Mouse (Mus musculus) lung, postnatal 14 days (tissue): ENCODE results near the gene Itga11.
A peak's percentile ranks its signal among the peaks of the same experiment; 100 is the strongest.
"Not testable (repeated sequence)": the region's sequence is repeated elsewhere in the genome, so short reads cannot be mapped to it uniquely, and the experiment has no call there.

Source experiments
- DNase-seq: peaks from one replicate; pipeline ENCODE4 v3.0.0; 2021

The Itga11 gene

DNA sequence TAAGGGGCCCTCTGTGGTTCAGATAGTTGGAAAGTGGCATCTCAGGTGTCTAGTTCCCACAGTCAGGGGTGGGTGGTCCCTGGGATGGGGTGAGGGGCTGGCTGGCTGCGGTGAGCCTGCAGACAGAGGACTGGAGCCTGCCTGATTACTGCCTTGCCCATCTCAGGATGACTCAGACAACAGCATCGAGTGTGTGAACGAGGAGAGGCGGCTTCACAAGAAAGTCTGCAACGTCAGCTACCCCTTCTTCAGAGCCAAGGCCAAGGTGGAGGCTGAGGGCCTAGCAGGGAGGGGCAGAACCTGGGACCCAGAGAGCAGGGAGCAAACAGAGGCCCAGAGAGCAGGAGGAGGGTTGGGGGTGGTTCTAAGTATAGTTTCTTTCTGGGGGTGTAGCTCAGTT, 90.7 kb downstream of the Itga11 start:
- DNase-seq, result no peak

DNA sequence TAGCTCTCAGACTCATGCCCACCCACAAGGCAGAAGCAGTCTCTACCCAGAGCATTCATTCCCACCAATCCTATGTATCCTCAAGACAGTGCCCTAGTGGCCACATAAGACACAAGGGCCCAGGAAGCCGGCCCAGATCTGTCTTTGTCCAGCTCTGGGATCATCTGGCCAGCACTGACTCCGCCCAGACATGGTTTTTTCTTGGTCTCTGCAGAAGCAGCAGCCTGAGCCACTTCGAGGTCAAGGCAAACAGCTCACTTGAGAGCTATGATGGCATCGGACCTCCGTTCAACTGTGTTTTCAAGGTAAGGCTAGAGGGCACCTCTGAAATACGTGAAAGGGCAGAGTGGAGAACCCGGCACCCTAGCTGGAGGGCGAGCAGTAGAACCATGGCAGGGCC, 95.1 kb downstream of the Itga11 start:
- DNase-seq, result no peak

DNA sequence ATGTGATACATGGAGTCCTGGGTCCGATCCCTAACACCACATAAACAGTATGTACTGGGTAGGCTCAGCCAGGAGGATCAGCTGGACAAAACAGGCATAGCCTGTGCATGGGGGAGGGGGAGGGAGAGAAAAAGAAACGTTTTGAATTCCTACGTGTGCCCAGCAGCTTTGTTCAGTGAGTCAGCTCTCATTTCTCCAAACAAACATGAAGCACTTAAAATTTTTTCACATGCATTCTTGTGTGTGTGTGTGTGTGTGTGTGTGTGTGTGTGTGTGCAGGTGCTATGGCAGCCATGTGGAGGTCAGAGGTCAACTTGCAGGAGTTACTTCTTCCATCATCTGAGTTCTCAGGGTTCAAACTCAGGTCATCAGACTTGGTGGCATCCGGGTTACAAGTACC, 97.8 kb downstream of the Itga11 start:
- DNase-seq, result peak; percentile 41

DNA sequence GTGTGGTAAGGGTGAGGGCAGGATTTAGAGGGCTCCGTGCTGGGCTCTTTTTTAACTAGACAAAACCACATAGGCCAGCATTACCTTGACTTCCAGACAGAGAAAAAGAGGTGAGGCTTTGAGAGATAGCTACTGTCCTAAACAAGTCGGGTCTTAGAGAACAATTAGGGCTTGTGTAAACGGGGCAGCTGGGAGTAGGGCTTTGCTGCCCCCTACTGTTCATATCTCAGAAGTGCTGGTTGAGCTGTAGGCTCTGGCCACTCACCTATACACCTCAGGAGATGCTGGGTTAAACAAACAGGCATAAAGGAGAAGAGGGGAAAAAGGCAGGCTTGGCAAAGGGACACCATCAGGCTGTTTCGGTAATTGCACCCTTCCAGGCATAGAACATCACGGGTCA, 99.8 kb downstream of the Itga11 start:
- peak; percentile 68 for DNase-seq

DNA sequence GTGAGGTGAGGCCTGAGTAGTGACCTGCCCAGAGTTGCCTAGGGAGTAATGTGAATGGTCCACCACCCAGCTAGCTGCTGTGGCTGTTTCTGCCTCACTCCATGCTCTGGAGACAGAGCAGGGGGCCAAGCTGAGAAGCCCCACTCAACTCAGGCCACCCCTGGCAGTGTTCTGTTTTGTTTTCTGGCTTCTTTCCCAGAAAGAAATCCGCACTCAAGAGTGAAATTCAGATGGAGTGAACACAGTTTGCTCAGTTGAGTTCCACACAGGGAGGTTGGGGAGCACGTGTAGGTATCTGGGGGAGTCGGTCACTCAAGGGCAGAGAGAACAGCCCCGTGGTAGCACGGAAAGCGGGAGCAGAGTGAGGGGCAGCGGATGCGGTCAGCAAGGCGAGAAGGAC, 101.1 kb downstream of the Itga11 start:
- DNase-seq, result no peak

DNA sequence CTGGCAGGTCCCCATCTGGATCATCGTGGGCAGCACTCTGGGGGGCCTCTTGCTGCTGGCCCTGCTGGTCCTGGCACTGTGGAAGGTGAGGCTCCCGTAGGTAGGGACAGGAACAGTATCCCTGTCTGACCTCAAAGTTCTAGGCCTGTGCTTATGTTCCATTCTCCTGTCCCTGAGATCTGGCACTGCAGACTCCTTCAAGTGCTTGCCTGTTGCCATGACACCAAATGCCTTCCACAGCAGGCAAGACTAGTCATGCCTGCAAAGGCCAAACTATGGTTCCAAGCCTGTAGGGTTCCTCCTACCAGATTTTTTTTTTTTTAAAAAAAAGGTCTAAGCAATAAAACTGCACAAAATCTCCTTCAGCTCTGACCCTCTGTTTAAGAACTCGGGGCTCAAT, 104.3 kb downstream of the Itga11 start:
- DNase-seq, result peak; percentile 40

DNA sequence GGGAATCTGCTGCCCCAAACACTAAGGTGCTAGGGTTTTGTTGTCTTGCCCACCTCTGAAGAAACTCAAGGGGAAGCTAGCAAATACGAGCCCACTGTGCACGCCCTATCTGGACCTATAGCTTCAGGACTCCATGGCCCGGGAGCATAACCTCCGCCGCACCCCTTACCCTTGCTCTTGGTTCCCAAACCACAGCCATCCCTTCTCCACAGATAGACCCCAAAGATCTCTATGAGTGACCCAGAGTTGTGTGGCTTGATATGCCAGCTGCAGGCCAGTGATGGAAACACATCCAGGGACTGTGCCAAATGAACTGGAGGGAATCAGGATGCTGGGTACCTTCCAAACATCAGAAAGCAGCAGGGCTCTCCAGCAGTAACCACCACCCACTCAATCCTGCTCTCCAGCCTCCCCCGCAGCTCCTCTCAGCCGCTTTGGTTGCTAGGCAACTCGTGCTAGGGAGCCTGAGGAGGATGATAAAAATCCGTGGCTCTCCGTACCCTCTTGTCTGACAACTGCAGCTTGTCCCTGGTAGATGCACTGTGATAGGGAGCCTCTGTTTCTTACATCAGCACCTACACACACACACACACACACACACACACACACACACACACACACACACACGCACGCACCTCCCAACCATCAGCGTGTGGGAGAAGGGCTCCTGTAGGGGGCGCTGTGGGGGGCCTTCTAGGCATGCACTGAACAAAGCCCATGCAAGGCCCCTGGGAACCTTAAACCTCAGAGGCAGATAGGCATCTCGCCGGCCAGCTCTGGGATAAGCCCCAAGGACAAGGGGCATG, 105.6 kb downstream of the Itga11 start:
- no peak for DNase-seq

DNA sequence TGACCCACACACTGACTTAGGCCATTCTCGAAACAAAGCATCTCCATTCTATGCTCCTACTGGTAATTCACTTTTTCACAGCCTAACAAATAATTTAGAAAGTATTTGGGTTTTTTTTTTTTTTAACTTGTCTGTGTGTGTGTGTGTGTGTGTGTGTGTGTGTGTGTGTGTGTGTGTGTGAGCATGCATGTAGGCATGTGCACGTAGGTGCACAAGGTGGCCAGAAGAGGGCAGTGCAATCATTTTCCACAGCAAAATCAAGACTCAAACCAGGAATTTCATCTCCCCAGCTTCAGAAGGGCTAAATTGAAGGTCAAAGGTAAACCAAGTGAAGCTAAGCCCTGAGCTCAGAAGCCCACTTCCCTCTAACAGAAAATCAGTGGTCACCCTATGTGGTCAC, 106.6 kb downstream of the Itga11 start:
- DNase-seq, result no peak

DNA sequence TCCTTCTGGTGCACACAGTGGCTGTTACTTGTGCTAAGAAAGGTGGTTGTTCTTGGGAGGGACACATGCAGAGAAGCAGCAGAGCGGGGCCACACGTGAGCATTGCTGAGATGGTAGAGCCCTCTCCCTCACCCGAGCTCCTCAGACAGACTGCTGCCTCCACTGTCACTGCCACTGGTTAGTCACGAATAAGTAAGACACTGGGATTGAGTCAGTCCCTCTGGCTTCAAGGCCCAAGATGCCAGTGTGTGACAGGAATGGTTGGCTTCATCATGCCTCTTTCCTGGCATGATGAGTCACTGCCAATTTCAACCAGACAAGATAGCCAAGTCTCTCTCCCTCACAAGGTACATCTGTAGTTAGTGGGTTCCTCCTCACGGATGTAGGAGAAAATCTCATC, 109.1 kb downstream of the Itga11 start:
- no peak for DNase-seq

DNA sequence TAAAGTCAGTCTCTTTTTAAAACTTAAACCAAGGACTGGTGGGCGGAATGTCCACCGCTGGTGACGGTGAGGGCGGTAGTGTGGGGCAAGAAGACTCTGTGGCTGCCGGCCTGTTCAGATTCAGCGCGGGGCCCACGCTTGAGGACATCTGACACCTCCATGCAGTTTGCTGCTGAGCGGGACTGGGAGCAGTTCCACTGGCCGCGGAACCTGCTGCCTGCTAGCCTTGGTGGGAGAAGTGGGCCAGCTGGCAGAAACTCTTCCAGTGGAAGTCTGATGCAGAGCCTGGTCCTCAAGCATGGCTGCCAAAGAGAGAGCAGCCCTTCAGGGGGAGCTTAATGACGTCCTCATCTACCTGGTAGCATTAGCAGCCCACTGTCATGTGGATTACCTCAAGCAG, 112.2 kb downstream of the Itga11 start:
- no peak for DNase-seq

DNA sequence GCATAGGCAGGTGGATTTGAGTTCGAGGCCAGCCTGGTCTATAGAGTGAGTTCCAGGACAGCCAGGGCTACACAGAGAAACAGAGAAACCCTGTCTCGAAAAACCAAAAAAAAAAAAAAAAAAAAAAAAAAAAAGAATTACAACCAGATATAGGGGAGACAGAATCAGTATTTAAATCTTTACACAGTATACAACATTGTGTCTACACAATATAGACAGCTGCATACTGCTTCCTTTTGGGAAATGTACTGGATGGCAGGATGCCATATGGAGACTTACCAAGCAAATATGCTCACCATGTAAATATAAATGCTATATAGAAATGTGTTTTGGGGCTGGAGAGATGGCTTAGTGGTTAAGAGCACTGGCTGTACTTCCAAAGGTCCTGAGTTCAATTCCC, 121.6 kb downstream of the Itga11 start:
- DNase-seq, result not testable (repeated sequence)

DNA sequence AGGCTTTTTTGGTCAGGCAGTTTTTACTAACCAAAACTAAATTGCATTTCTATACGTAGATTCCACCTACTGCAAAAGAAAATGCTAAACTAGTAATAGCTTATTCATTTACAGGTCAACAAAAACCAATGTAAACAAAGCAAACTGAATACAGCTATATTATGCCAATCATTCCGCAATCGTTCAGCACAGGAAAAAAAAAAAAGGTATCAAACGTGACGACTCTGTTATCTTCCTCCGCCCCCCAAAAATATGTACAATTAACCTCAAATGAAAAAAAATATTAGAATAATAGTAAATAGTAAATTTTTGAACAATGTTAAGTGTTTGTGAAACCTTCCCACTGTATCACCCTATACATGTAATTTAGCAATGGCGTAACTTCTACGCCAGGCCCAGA, 132.5 kb downstream of the Itga11 start:
- DNase-seq, result no peak

DNA sequence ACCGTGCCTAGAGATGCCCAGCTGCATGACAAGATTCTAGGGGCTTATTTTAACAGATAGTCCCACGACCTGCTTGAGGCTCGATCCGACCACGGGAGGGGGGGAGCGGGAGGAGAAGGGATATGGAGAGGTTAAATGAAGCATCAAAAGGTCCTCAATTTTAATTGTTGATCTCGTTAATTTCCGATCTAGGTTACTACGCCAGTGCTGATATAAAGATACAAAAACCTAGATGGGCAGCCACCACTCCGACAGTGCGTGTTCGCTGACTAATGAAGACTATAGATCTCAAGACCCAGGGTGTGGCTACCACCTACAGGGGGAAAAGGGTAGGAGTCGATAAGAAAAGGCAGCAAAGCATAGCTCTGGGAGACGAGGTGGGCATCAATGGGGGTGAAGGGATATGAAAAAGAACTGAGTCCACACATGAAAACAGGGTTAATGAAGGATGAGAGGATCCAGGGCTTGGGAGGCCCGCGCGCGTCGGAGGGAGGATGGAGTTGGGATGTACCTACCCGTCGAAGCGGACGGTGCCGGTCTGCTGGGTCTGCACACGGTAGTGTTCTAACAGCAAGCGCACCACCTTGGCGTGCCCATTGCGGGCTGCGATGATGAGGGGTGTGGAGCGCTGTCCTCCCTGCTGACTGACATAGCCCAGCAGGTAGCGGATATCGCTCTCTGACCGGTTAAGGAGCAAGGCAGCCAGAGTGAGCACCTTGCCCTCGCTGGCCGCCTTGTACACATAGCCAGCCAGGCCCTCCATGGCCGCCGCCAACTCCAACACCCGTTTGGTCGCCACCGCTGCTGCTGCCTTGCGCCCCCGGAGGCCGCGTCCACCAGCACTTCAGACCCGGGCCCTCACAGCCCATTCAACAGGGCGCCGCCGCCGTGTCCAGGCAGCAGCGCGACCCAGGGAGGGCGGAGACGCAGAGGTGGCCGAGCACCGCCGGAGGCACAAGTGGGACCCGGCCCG, 133.2 kb downstream of the Itga11 start:
- no peak for DNase-seq

DNA sequence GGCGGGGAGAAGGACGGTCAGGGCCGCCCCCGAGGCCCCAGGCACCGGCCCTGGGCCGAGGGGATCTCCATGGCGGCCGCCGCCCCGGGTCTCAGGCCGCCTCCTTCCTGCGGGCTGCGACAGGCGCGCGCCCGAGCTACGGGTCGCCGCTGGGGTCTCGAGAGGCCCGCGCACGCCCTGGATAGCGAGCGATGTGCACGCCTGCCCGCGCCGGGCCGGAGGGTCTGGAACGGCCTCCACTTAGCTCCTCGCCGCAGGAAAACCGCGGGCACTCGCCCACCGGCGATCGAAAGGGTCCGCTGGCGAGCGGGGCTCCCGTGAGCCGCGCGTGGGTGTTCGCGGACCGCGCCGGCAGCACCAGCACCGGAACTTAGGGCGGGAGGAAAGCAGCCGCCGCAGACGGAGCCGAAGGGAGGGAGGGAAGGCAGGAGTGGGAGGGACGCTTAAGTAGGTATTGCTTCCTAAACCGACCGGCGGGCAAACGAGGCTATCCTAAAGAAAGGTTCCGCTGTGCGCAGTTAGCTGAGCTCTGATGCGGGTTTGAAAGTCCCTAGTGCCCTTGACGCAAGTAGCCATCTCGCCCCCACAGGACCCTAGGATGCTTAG, 134.0 kb downstream of the Itga11 start, which contains the start of gene Fem1b:
Fem1b (minus strand) TSS at position 419 of the 606 bp plus-strand sequence.
- DNase-seq, result peak; percentile 90

DNA sequence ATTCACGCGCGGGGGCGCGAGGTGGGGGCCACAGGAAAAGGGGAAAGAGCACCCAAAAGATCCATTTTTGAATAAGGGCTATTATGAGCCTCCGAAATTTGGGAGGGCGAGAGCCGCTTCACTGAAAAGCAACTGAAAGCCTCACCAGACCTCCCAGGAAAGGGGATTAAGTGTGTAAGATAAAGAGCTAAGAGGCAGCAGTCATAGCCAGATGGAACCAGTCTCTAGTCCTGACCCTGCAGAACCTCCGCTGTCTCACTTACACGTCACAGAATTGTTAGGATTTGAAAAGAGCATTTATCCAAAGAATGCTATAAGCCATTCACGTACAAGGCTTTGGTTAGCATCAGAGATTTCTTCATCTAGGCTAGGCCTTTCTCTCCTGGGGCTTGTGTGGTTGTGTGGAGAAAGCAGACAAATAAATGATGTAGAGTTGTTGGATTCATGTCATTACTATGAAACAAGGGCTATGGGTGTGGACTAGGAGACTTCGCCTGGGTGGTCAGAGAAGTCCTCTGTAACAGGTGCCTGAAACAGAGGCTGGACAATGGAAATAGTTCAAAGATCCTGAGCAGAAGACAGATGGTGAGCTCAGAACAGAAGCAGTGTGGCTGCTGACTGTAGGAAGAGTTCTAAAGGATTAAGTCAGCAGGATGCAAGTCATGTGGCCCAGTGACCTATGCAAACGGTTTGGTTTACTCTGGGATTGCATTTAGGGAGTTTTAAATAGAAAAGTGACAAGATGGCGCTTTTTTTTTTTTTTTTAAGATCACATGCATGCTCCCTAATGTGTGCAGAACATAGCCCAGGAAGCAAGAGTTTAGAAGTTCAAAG, 134.8 kb downstream of the Itga11 start:
- no peak for DNase-seq

DNA sequence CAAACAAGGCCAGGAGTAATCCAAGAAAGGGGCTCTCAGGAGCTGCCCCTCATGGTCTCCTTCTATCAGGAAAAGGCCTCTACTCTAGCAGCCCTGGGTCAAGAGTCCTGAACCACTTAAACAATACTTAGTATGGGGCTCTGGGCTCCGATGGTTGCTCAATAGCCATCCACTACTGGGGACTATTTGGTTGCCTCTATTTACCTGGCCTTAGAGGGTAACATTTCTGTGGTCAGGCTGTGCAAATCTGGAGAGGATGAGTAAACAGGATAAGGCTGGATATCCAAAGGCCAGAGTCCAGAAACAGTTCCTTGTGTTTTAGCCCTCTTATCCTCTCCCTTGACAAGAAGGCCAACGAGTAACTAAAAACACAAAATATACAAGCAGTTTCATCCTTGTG, 137.1 kb downstream of the Itga11 start:
- DNase-seq, result no peak

DNA sequence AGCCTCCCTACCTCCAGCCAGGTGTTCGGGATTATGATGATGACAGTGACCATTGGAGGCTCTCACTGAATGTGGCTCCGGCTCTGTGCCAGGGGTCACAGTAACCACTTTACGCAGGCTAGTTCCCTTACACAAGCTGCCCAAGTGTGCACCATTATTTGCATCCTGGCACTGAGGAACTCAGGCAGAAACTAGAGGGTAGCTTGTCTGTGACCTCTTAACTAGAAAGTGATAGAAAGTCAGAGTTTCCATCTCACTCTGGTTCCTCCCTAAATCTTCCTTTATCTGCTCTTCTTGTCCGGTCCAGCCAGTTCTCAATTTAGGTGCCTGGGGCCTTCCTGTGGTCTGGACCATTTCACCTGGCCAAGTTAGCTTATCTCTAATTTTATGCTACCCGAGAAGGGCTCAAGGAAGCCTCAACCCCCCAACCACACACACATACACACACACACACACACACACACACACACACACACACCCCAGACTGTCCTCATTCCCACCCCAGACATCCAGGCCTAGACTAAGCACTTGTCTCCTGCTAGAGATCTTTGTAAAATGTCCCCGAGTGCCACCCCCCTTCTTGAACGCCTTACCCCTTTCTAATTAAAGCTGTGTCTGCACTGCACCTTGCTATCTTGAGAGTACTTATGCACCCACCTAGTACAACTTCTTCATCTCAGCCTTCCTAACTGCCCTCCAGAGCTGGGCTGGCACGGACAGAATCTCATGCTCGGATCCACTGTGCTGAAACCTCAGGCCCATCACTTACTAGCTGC, 138.9 kb downstream of the Itga11 start:
- DNase-seq, result no peak

DNA sequence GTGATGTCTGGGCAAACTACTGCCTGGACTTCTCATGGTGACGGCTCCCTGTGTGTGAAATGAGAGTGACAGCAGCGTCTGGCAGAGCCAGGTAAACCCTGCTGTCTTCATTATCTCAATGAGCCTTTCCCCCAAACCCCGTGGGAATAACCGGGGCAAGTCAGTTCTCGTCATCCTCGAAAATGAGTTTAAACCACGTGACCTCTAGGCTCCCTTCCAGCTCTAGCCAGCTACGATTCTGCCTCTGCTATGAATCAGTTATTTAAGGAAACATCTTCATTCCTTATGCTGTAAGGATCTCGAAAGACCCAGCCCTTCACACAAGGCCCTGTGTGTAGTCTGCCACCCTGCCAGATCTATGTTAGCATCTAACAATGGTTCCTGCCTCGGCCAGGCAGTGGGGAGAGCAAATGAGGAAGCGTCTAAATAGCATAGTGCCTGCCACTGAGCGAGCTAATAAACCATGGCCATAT, 139.5 kb downstream of the Itga11 start:
- peak; percentile 44 for DNase-seq

DNA sequence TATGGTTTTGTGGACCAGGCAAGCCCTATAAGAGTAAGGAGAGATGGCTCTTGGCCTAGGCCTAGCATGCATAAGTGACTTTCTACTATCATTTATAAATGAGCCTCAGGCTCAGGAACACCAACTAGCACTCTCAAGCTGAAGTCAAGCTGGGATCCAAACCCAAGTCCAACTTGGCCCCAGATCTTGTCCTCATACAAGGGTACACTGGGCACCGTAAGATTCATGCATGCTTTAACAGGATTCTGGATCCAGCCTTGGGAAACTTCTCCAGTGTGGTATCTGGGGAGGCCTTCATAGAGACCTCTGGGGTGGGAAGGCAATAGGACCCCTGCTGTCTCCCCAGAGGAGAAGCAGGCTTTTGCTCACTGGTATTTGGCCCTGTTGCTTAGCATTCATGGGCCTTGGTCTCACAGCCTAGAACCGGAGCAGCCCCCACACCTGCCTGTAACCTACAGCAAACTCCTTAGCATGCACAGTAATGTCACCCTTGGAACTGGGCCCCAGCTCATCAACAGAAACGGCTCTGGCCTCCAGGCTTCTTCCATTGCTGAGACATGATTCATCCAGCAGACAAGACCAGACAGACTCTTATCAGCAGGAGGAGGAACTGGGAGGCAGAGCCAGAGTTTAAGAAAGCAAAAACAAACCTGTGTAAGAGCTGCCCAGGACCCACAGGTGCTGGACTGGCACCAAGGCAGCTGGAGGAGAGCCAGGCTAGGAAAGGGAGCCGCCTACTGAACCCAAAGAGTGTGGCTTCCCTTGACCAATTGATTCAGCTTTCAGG, 140.4 kb downstream of the Itga11 start:
- peak; percentile 49 for DNase-seq

DNA sequence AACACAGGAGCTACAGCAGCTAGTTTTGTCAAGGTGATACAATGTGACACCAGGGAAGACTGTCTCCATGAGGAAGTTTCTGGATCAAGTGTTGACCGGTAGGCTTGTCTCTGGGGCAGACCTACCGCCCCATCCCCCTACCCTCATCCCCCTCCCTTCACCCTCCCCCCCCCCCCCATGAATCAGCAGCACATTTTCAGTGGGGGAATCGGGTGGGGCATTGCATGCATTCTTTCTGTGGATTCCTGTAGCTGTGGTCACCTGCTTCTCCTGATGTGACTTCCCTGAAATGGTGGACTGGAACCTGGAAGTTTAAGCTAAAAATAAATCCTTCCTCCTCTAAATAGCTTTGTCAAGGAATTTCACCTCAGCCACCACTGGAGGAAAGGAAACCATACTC, 141.9 kb downstream of the Itga11 start:
- DNase-seq, result no peak

DNA sequence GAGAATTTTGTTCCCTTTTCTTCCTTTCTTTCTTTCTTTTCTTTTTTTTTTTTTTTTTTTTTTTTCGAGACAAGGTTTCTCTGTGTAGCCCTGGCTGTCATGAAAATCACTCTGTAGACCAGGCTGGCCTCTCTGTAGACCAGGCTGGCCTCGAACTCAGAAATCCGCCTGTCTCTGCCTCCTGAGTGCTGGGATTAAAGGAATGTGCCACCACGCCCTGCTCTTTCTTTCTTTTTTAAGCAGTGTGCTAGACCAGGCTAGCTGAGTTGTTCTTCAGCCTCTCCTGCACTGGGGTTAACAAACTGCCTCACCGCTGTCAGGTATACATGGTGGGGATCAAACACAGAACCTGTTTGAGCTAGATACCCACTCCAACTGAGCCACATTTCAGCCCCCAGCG, 142.3 kb downstream of the Itga11 start:
- not testable (repeated sequence) for DNase-seq
